Mouse (Mus musculus) inflammation-experienced regulatory T-cells, adult 6 months (primary cell): Measurements from ENCODE around the gene Ptgds. TPM values are rescaled to one million over a fixed set of nuclear protein-coding genes. Genes with fewer than 3 reads are reported as not detected.
A peak's percentile ranks its signal among the peaks of the same experiment; 100 is the strongest.

ENCODE experiments used
- ATAC-seq: one replicate; pipeline ENCODE4 v1.8.0; 2017
- polyA plus RNA-seq, 3 experiments: library from polyadenylated mRNA; unstranded; fragments of 100-300 nt; shearing (Covaris generic); gene quantifications; one replicate each; pipeline ENCODE4 v1.2.1; 2017

Gene Ptgds
- polyA plus RNA-seq, result not detected

GRCm38 (mm10) chr2:25469969-25470368 lies at the start of gene Ptgds:
TSS of gene Ptgds (minus strand) at chr2:25470046.
- ATAC-seq, result no peak

- ATAC-seq, result no peak
Measured at GRCm38 (mm10) chr2:25509912-25510311, 40.1 kb upstream of the Ptgds start.

- peak; percentile 41 for ATAC-seq
Measured at GRCm38 (mm10) chr2:25506964-25507363, 37.1 kb upstream of the Ptgds start.

GRCm38 (mm10) chr2:25505860-25506259 lies 36.0 kb upstream of the Ptgds start:
- no peak for ATAC-seq

- ATAC-seq, result no peak
Measured at GRCm38 (mm10) chr2:25505000-25505399, 35.2 kb upstream of the Ptgds start.

GRCm38 (mm10) chr2:25504538-25504937 lies 34.7 kb upstream of the Ptgds start:
- ATAC-seq, result no peak

- no peak for ATAC-seq
Measured at GRCm38 (mm10) chr2:25502726-25503125, 32.9 kb upstream of the Ptgds start.

- ATAC-seq, result no peak
Measured at GRCm38 (mm10) chr2:25501593-25502486, 32.0 kb upstream of the Ptgds start, which contains the start of gene C8g. TSS of gene C8g (minus strand) at chr2:25501719.

GRCm38 (mm10) chr2:25500576-25501405 lies 30.9 kb upstream of the Ptgds start, which contains the start of gene Fbxw5:
TSS of gene Fbxw5 (plus strand) at chr2:25500750.
- ATAC-seq, result peak; percentile 91

- no peak for ATAC-seq
Measured at GRCm38 (mm10) chr2:25500071-25500575, 30.3 kb upstream of the Ptgds start.

- no peak for ATAC-seq
Measured at GRCm38 (mm10) chr2:25498622-25499478, 29.0 kb upstream of the Ptgds start.

GRCm38 (mm10) chr2:25497846-25498575 lies 28.2 kb upstream of the Ptgds start:
- ATAC-seq, result peak; percentile 25

GRCm38 (mm10) chr2:25496462-25496861 lies 26.6 kb upstream of the Ptgds start:
- ATAC-seq, result no peak

GRCm38 (mm10) chr2:25493476-25493961 lies 23.7 kb upstream of the Ptgds start, which contains the start of gene Lcn12:
TSS of gene Lcn12 (minus strand) at chr2:25493911.
- ATAC-seq, result no peak

GRCm38 (mm10) chr2:25492988-25493387 lies 23.1 kb upstream of the Ptgds start:
- no peak for ATAC-seq

GRCm38 (mm10) chr2:25488671-25489068 lies 18.8 kb upstream of the Ptgds start:
- no peak for ATAC-seq

- ATAC-seq, result no peak
Measured at GRCm38 (mm10) chr2:25487965-25488670, 18.3 kb upstream of the Ptgds start.

GRCm38 (mm10) chr2:25484901-25485647 lies 15.2 kb upstream of the Ptgds start:
- ATAC-seq, result no peak

- peak; percentile 90 for ATAC-seq
Measured at GRCm38 (mm10) chr2:25482969-25483368, 13.1 kb upstream of the Ptgds start.

GRCm38 (mm10) chr2:25480541-25480940 lies 10.7 kb upstream of the Ptgds start:
- no peak for ATAC-seq
